Mouse (Mus musculus) heart, embryonic 16.5 days (tissue): Measurements from ENCODE around the gene Tfb1m. TPM values are rescaled to one million over a fixed set of nuclear protein-coding genes. Genes with fewer than 3 reads are reported as not detected.

Source experiments
- ATAC-seq: fragments of 200-750 bp; cut with Nextera tagmentation; replicated peaks from 2 replicates; pipeline ENCODE4 v1.8.0; 2017; ENCODE audit warnings: moderate number of reproducible peaks; ENCODE audit not compliant: insufficient read depth, low FRiP score; ENCODE audit errors: extremely low read depth
- H3K27ac ChIP-seq: fragments of 300-500 bp; sonication (generic); 2 replicates; pipeline ENCODE4 v1.5.1; 2014; ENCODE audit warnings: mild to moderate bottlenecking, low read length, control low read depth, moderate library complexity
- H3K27me3 ChIP-seq: fragments of 300-500 bp; sonication (generic); 2 replicates; pipeline ENCODE4 v1.6.1; 2014; ENCODE audit warnings: low read length, mixed read lengths; ENCODE audit not compliant: control insufficient read depth, insufficient read depth
- H3K36me3 ChIP-seq: fragments of 300-500 bp; sonication (generic); 2 replicates; pipeline ENCODE4 v1.6.1; 2014; ENCODE audit not compliant: control insufficient read depth, insufficient read depth
- H3K4me1 ChIP-seq: fragments of 300-500 bp; sonication (generic); 2 replicates; pipeline ENCODE4 v1.6.1; 2014; ENCODE audit warnings: low read length, mixed read lengths; ENCODE audit not compliant: control insufficient read depth, insufficient read depth
- H3K4me2 ChIP-seq: fragments of 300-500 bp; sonication (generic); 2 replicates; pipeline ENCODE4 v1.6.1; 2014; ENCODE audit warnings: low read depth, mild to moderate bottlenecking, control low read depth, low read length
- H3K4me3 ChIP-seq: fragments of 300-500 bp; sonication (generic); 2 replicates; pipeline ENCODE4 v1.5.1; 2014; ENCODE audit warnings: mild to moderate bottlenecking, control low read depth, low read length
- H3K9ac ChIP-seq: fragments of 300-500 bp; sonication (generic); 2 replicates; pipeline ENCODE4 v1.6.1; 2014; ENCODE audit warnings: low read length, control low read depth
- H3K9me3 ChIP-seq: fragments of 300-500 bp; sonication (generic); replicated peaks from 2 replicates; pipeline ENCODE4 v1.6.1; 2016; ENCODE audit warnings: low read length; ENCODE audit not compliant: control insufficient read depth
- WGBS: fragments of 180-500 bp; shearing (Covaris S2); extraction: QIAGEN DNeasy Blood & Tissue Kit; methylation state at CpG from one replicate; pipeline ENCODE4 v1.1.7; 2014; 5-methylcytosine and 5-hydroxymethylcytosine counted together
- polyA plus RNA-seq: library from polyadenylated mRNA; unstranded; fragments of >200 nt; fragmentation: Nextera tagmentation; extraction: Ambion mirVana; gene quantifications from 2 replicates; pipeline ENCODE4 v1.2.1, GENCODE M21; 2015

The Tfb1m gene
- polyA plus RNA-seq, 1 experiment from 2014 or later = 15.2 TPM

DNA sequence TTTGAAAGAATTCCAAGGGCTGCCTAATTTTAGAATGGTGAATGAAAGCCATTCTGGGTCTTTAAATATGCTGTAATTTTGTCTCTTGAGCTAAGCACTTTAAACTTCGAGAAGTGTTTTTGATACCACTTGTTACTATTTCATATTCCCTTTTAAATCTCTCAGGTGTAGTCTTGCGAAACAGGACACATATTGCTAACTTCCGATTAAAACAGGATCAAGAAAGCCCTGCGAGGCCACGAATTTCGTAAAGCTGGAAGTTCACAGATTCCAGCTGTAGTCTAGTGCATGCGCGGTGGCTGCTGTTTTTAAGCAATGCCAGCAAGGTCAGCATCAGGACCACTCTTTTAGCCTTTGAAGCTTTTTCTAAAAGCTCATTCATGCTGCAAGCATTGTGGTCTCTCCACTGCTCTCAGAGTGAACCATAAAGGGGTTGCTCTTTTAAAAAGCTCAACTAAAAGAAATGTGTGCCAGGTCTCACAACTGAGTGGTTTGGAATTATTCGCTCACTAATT is 832 bp upstream of the Tfb1m start:
- peak overlapping the region; percentile 74 for H3K4me2 ChIP-seq

DNA sequence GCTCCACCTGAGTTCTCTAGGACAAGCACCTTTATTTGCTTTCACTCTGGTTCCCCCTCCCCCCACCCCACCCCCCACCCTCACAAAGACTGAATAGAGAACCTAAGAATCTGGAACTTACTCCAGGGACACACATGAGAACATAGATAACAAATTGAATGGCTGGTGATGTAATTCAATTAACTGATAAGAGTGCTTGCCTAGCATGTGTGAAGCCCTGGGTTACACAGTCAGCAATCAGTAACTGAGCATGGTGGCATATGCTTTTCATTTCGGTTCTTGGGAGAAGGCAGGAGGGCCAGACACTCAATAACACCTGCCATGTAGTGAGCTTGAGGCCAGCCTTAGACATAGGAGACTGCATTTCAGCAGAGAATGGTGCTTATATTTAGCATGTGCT is 1.3 kb downstream of the Tfb1m start:
- 41% methylated on average over 1 of the region's 1 CpGs for WGBS
- H3K4me3 ChIP-seq = no peak overlapping the region
- H3K9me3 ChIP-seq = no peaks in the 10 kb centered on the region
- no peak for ATAC-seq
- H3K36me3 ChIP-seq = peaks cover 4% of the 10 kb centered on the region; the same call in 1 of the 2 replicates
- H3K4me1 ChIP-seq = peaks cover 14% of the 10 kb centered on the region
- no peaks in the 10 kb centered on the region for H3K27me3 ChIP-seq
- no peak overlapping the region for H3K9ac ChIP-seq
- H3K4me2 ChIP-seq = no peak overlapping the region
- no peak overlapping the region for H3K27ac ChIP-seq

More for the DNA sequence above, 832 bp upstream of the Tfb1m start:
- Histone ChIP-seq H3K4me1 (peaks cover 14% of the 10 kb centered on the region), H3K27me3 (no peaks in the 10 kb centered on the region), H3K9ac (peak overlapping the region; percentile 70), H3K36me3 (0 out of 2 replicates have a peak, but pooled peaks cover under 1% of the 10 kb centered on the region), H3K4me3 (peak overlapping the region; percentile 74), H3K27ac (peak overlapping the region; percentile 94), H3K9me3 (no peaks in the 10 kb centered on the region)
- no peak for ATAC-seq
- WGBS = 71% methylated on average over 9 of the region's 9 CpGs

GRCm38 (mm10) chr17:3547725-3548124 is 9.9 kb downstream of the Tfb1m start:
- 58% methylated on average over 7 of the region's 7 CpGs for WGBS

DNA sequence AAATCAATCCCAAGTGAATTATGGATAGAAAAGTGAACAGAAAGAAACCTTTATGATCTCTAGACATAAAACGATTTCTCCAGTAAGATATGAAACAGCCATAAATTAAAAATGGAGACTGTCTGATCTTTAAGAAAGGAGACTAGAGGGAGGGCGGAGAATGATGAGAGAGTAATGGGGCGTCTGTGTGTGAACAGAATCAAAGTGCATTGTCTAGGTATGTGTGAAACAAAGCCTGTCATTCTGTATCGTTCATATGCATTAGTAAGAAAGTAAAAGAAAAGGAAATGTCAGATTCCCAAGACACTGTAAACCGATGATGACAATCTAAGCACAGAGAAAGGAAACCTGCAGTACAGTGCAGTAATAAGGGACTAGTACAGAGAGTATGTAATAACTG is 16.5 kb downstream of the Tfb1m start:
- H3K36me3 ChIP-seq = peaks cover 6% of the 10 kb centered on the region; the same call in 1 of the 2 replicates
- H3K4me2 ChIP-seq = no peak overlapping the region
- WGBS = 78% methylated on average over 5 of the region's 5 CpGs
- no peaks in the 10 kb centered on the region for H3K4me1 ChIP-seq
- H3K27me3 ChIP-seq = no peaks in the 10 kb centered on the region
- H3K9me3 ChIP-seq = no peaks in the 10 kb centered on the region
- no peak overlapping the region for H3K27ac ChIP-seq
- no peak overlapping the region for H3K9ac ChIP-seq
- H3K4me3 ChIP-seq = no peak overlapping the region
- no peak for ATAC-seq

More at GRCm38 (mm10) chr17:3547725-3548124, 9.9 kb downstream of the Tfb1m start:
- H3K27me3 ChIP-seq = no peaks in the 10 kb centered on the region
- peaks cover 5% of the 10 kb centered on the region; the same call in 1 of the 2 replicates for H3K36me3 ChIP-seq
- no peaks in the 10 kb centered on the region for H3K9me3 ChIP-seq
- ATAC-seq = no peak
- H3K4me1 ChIP-seq = no peaks in the 10 kb centered on the region
- H3K27ac ChIP-seq = no peak overlapping the region
- no peak overlapping the region for H3K4me2 ChIP-seq
- H3K9ac ChIP-seq = no peak overlapping the region
- no peak overlapping the region for H3K4me3 ChIP-seq

DNA sequence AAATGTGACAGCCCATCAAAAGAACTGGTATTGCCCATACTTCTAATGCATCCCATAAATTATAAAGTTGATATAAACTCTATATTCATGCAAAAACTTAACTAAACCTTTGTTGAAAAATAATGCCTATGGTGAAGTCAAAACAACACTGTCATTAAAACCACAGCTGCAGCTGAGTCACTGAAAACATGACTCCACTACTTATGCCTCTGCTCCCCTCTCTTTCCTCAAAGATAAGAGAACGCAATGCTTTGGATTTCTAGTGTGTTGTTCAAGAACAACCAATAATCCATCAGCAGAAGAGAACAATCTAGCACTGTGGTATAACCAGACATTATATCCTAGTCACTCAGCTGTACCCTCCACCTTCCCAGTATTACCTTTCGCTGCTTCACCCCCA is 17.3 kb downstream of the Tfb1m start:
- 67% methylated on average over 2 of the region's 2 CpGs for WGBS
- no peak overlapping the region for H3K4me3 ChIP-seq
- H3K4me2 ChIP-seq = no peak overlapping the region
- H3K27ac ChIP-seq = no peak overlapping the region
- H3K4me1 ChIP-seq = no peaks in the 10 kb centered on the region
- no peaks in the 10 kb centered on the region for H3K27me3 ChIP-seq
- H3K9ac ChIP-seq = no peak overlapping the region
- no peak for ATAC-seq
- H3K36me3 ChIP-seq = peaks cover 9% of the 10 kb centered on the region; the same call in 1 of the 2 replicates
- H3K9me3 ChIP-seq = no peaks in the 10 kb centered on the region

DNA sequence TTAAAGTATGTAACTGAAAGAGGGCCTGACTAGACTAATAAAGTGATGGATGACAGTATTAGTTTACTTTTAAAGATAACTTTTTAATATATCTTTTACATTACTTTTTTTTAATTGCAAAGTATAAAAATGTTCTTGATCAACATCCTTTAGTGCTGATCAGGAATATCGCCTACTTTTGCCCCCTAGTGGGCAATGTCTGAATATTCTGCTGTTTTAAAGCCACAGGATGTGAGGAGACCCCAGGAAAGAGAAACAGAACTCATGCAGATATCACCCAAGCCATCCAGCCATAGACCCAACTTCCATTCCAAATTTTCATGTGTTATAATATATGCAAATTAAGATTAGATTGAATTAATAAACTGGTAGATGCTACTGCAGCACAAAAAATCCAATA is 24.2 kb downstream of the Tfb1m start:
- no peak overlapping the region for H3K9ac ChIP-seq
- 26% methylated on average over 1 of the region's 1 CpGs for WGBS
- H3K27ac ChIP-seq = no peak overlapping the region
- H3K27me3 ChIP-seq = no peaks in the 10 kb centered on the region
- H3K9me3 ChIP-seq = no peaks in the 10 kb centered on the region
- no peak overlapping the region for H3K4me2 ChIP-seq
- peaks cover 5% of the 10 kb centered on the region; the same call in 1 of the 2 replicates for H3K36me3 ChIP-seq
- no peaks in the 10 kb centered on the region for H3K4me1 ChIP-seq
- no peak for ATAC-seq
- no peak overlapping the region for H3K4me3 ChIP-seq

- H3K27ac ChIP-seq = no peak within 1 kb of the TSS
- H3K9me3 ChIP-seq = no peaks in the 10 kb centered on the region
- no peak within 1 kb of the TSS for H3K4me2 ChIP-seq
- ATAC-seq = no peak
- no peak within 1 kb of the TSS for H3K4me3 ChIP-seq
- H3K4me1 ChIP-seq = peaks cover 3% of the 10 kb centered on the region; the same call in 1 of the 2 replicates
- no peak within 1 kb of the TSS for H3K9ac ChIP-seq
- peaks cover 5% of the 10 kb centered on the region; the same call in 1 of the 2 replicates for H3K36me3 ChIP-seq
- H3K27me3 ChIP-seq = no peaks in the 10 kb centered on the region
- WGBS = 78% methylated on average over 4 of the region's 4 CpGs
These were observed 25.3 kb downstream of the Tfb1m start, which contains the start of gene Cldn20 for GRCm38 (mm10) chr17:3532254-3532653. TSS of gene Cldn20 (plus strand) at chr17:3532554.

DNA sequence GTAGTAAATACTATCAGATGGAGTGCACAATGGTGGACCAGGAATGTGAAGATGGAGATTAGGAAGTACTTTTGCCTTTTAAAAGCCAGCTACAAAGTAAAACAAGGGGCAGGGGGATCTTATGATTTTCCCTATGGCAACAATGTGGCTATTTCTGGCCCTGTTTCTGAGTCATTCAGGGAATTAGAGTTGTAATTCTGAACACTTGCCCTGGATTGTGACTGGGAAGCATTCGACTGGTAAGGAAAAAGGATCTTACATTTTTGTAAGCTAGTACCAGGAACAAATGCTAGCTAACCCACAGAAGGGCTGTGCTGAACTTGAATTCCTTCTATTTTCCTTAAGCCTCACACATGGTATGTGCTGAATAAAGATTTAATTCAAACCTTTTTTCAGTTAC is 25.9 kb downstream of the Tfb1m start:
- Histone ChIP-seq H3K27ac (no peak overlapping the region), H3K4me2 (no peak overlapping the region), H3K9ac (no peak overlapping the region), H3K27me3 (no peaks in the 10 kb centered on the region), H3K36me3 (peaks cover 5% of the 10 kb centered on the region; the same call in 1 of the 2 replicates), H3K4me1 (peaks cover 3% of the 10 kb centered on the region; the same call in 1 of the 2 replicates), H3K9me3 (no peaks in the 10 kb centered on the region), H3K4me3 (no peak overlapping the region)
- 47% methylated on average over 1 of the region's 1 CpGs for WGBS
- ATAC-seq = no peak

- Histone ChIP-seq H3K4me3 (no peak overlapping the region), H3K27me3 (no peaks in the 10 kb centered on the region), H3K9ac (no peak overlapping the region), H3K4me2 (no peak overlapping the region), H3K36me3 (peaks cover 3% of the 10 kb centered on the region; the same call in 1 of the 2 replicates), H3K4me1 (peaks cover 3% of the 10 kb centered on the region; the same call in 1 of the 2 replicates), H3K9me3 (no peaks in the 10 kb centered on the region), H3K27ac (no peak overlapping the region)
- no peak for ATAC-seq
- 76% methylated on average over 7 of the region's 7 CpGs for WGBS
These were observed 27.0 kb downstream of the Tfb1m start for GRCm38 (mm10) chr17:3530549-3530948.
